Mouse (Mus musculus): Measurements from ENCODE around the gene Mrps27. TPM values are rescaled to one million over a fixed set of nuclear protein-coding genes. Genes with fewer than 3 reads are reported as not detected.

The Mrps27 gene
- polyA plus RNA-seq, 1 experiment from 2014 or later = 25.9 TPM

DNA sequence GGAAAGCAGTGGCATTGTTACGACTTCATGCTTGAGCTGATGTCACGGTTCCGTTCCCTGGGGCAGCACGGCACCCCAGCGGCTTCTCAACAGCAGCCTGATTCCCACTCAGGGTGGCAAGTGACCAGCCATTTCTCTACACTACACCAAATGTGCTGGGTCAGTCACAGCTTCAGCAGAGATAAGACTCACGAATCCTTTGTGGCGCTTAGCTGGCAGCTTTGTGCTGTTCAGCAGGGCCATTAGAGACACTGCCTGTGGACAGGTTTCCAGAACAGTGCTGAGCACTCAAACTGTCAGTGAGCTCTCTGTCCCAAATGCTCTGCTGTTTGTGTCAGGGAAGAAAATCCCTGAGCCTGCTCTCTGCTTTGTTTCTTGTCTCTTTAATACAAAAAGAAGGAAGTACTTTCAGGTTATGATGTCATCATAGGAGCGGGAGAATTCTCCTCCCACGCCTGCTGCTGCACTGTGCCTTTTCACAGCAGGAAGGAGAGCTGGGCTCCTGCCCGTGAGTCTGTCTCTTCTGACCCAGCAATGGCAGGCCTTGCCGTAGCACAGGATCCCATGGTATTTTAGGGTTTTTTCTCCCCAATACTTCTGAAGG is 68.0 kb downstream of the Mrps27 start:
- Histone ChIP-seq H3K9me3 (replicated peaks) (no peaks in the 10 kb centered on the region), H3K4me2 (no peak overlapping the region), H3K27ac (replicated peaks) (no peak overlapping the region), H3K4me3 (replicated peaks) (no peak overlapping the region), H3K36me3 (replicated peaks) (peaks cover 43% of the 10 kb centered on the region), H3K9ac (no peak overlapping the region), H3K4me1 (replicated peaks) (no peaks in the 10 kb centered on the region), H3K27me3 (no peaks in the 10 kb centered on the region)
- 61% methylated on average over 11 of the region's 11 CpGs for WGBS (ENCODE audit: insufficient replicate concordance)
- no peak for ATAC-seq (ENCODE audit: insufficient read depth)

DNA sequence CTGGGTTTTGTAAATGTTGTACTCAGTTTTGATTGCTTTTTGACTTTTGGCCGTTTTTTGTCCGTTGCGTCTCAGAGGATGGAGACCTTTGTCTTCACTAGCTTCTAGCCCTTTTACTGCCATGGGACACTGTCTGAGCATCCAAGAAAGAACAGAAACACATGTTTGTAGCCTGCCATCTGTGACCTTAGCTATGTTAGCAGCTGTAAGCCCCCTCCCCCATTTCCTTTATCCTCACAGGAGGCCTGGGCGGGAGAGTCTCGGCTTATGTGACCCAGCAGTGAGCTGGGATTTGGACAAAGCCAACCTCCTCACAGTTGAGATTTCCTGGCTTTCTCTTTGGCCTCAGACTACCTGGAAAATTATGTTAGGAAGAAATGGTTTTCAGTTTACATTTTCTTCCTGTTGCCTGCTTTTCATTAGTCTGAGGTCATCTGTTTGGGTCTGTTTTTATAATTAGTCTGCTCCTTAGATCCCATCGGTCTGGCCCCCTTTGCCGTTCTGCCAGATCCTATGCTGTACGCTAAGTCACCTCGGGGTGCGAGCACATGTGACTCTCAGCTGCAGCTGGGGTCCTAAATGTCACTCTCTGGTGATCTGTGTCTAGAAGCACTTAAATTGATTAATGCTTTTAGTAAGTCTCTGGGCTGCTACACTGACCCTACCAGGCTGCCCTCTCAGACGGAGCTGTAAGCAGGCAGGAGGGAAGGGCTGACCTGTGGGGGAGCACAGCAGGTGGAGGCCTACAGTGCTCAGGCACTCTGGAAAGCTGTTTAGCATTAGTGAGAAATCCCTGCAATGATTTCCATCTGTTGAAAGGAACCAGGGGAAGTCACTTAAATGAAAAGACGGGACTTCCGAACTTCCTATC is 69.1 kb downstream of the Mrps27 start:
- H3K27ac ChIP-seq (replicated peaks) = no peak overlapping the region
- no peak overlapping the region for H3K9ac ChIP-seq
- H3K4me1 ChIP-seq (replicated peaks) = no peaks in the 10 kb centered on the region
- H3K36me3 ChIP-seq (replicated peaks) = peaks cover 43% of the 10 kb centered on the region
- WGBS (ENCODE audit: insufficient replicate concordance) = 79% methylated on average over 13 of the region's 13 CpGs
- H3K27me3 ChIP-seq = no peaks in the 10 kb centered on the region
- ATAC-seq (ENCODE audit: insufficient read depth) = no peak
- no peak overlapping the region for H3K4me3 ChIP-seq (replicated peaks)
- H3K4me2 ChIP-seq = no peak overlapping the region
- no peaks in the 10 kb centered on the region for H3K9me3 ChIP-seq (replicated peaks)

DNA sequence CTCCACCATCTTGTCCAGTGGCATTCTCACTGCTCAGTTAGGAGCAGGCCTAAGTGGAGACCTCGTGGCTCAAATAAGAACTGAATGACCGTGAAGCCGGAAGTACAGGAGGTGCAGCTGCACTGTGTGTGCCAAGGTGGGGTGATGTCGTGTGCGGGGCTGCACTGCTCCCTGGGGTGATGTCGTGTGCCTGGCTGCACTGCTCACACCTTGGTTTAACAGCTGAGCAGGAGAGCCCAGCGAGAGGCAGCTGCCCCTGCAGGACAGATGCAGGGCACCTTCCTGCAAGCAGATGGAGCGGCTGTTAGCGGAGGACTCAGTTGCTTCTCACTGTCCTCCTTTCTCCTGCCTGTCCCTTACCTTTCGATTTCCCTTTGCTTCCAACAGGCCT is 69.8 kb downstream of the Mrps27 start:
- no peak for ATAC-seq (ENCODE audit: insufficient read depth)
- Histone ChIP-seq H3K27ac (replicated peaks) (no peak overlapping the region), H3K9ac (no peak overlapping the region), H3K9me3 (replicated peaks) (no peaks in the 10 kb centered on the region), H3K36me3 (replicated peaks) (peaks cover 43% of the 10 kb centered on the region), H3K4me3 (replicated peaks) (no peak overlapping the region), H3K27me3 (no peaks in the 10 kb centered on the region), H3K4me1 (replicated peaks) (no peaks in the 10 kb centered on the region), H3K4me2 (no peak overlapping the region)
- 75% methylated on average over 10 of the region's 10 CpGs for WGBS (ENCODE audit: insufficient replicate concordance)

DNA sequence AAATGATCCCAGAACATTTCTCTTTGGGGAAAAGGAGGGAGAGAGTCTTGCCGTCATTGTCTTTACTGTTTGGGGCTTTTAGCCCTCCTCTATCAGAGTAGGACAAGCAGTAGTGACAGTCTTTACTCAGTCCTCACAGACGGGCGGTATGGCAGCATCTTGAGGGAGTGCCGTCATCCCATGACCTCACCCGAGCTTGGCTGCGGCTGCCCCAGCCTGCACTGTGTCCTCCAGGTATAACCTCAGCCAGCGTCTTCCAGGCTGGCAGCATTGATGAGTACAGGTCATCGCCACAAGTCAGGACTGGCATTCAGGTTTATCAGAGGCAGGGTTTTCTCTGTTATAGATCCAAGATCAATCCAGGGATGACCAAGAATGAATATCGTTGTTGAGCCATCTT is 72.0 kb downstream of the Mrps27 start:
- Histone ChIP-seq H3K36me3 (replicated peaks) (peaks cover 32% of the 10 kb centered on the region), H3K4me2 (no peak overlapping the region), H3K9ac (no peak overlapping the region), H3K4me1 (replicated peaks) (no peaks in the 10 kb centered on the region), H3K27ac (replicated peaks) (no peak overlapping the region), H3K4me3 (replicated peaks) (no peak overlapping the region), H3K27me3 (no peaks in the 10 kb centered on the region; the same call in 1 of the 2 replicates), H3K9me3 (replicated peaks) (no peaks in the 10 kb centered on the region)
- no peak for ATAC-seq (ENCODE audit: insufficient read depth)
- WGBS (ENCODE audit: insufficient replicate concordance) = 65% methylated on average over 9 of the region's 9 CpGs

DNA sequence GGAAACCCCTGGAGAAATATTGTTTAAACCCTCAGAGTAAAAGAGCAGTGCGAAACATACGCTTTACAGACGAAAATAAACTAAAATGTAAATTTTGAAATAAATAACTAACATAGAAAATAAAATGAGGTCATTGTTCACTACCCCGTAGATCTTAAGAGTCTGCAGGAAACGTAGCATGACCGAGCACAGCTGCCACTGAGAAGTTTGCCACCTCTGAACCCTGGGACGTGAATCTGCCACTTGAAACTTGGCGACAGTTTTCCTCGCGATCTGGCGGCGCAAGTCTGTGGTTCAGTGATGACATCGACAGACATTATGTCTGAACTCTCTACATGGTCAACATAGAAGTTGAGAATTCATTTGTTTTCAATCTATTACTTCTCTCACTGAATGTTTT is 79.0 kb downstream of the Mrps27 start:
- 71% methylated on average over 13 of the region's 13 CpGs for WGBS (ENCODE audit: insufficient replicate concordance)
- ATAC-seq (ENCODE audit: insufficient read depth) = no peak

DNA sequence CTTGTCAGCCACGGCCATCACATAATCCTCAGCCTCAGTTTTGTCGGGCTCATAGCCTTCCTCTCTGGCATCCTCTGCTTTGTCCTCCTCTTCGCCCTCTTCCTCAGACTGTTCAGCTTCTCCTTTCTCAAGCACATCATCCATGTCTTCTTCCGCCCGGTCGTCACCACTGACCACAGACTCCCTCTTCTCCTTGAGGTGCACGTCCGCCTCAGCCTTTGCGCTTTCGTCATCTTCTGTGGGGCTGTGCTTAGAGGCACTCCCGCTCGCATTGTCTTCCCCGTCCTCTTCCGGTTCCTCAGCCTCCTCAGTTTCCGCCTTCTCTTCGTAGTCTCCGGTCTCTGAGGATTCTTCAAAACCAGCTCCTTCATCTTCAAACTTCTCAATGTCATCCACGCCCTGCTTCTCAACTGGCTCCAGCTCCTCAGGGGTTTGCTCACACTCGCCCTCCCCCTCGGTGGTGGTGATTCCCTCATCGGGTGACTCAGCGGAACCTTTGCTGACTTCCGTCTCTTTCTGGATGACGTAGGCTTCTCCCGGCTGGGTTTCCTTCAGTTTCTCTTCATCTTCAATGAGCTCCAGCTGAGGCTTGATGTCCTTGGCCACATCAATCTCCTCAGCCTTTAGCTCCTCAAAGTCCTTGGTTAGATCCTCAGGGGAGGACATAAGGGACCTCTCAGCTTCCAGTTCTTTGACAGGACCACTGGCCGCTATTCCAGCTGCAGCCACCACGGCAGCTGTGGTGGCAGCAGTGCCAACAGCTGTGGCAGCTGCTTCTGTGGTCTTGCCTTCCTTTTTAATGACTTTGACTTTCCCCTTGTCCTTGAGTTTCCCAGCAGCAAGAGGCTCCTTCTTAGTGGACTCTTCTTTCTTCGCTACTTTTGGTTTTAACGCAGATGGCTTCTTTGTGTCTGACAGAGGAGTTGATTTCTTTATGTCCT is 88.8 kb downstream of the Mrps27 start:
- H3K36me3 ChIP-seq (replicated peaks) = no peaks in the 10 kb centered on the region
- ATAC-seq (ENCODE audit: insufficient read depth) = no peak
- WGBS (ENCODE audit: insufficient replicate concordance) = 75% methylated on average over 29 of the region's 29 CpGs

More for the DNA sequence above, 79.0 kb downstream of the Mrps27 start:
- H3K36me3 ChIP-seq (replicated peaks) = no peaks in the 10 kb centered on the region
- no peak overlapping the region for H3K4me2 ChIP-seq
- no peak overlapping the region for H3K27ac ChIP-seq (replicated peaks)
- H3K4me3 ChIP-seq (replicated peaks) = no peak overlapping the region
- no peaks in the 10 kb centered on the region for H3K9me3 ChIP-seq (replicated peaks)
- no peak overlapping the region for H3K9ac ChIP-seq
- no peaks in the 10 kb centered on the region for H3K4me1 ChIP-seq (replicated peaks)
- no peaks in the 10 kb centered on the region; the same call in 1 of the 2 replicates for H3K27me3 ChIP-seq

DNA sequence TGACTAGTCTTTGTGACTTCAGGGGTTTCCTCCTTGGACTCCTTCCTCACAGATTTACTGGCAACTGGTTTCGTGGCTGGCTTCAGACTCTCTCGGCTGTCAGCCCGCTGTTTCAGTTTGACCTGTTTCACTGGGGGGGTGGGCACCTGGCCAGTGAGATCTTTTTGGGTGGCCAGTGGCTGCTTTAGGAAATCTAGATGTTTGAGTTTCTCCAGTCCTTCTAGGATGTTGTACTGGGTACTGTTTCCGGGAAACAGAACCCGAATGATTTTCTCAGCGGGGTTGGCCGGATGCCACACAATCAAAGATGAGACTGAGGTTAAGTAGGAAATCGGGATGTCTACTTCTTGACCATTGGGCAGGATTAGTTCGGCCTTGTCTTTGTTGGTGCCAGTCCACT is 89.9 kb downstream of the Mrps27 start:
- H3K4me3 ChIP-seq (replicated peaks) = no peak overlapping the region
- no peaks in the 10 kb centered on the region for H3K4me1 ChIP-seq (replicated peaks)
- no peaks in the 10 kb centered on the region for H3K9me3 ChIP-seq (replicated peaks)
- no peaks in the 10 kb centered on the region for H3K27me3 ChIP-seq
- no peak overlapping the region for H3K27ac ChIP-seq (replicated peaks)
- no peak overlapping the region for H3K4me2 ChIP-seq
- H3K36me3 ChIP-seq (replicated peaks) = no peaks in the 10 kb centered on the region
- no peak for ATAC-seq (ENCODE audit: insufficient read depth)
- no peak overlapping the region for H3K9ac ChIP-seq
- 79% methylated on average over 9 of the region's 9 CpGs for WGBS (ENCODE audit: insufficient replicate concordance)

More for the DNA sequence above, 88.8 kb downstream of the Mrps27 start:
- H3K9me3 ChIP-seq (replicated peaks) = no peaks in the 10 kb centered on the region
- H3K9ac ChIP-seq = no peak overlapping the region
- no peak overlapping the region for H3K4me2 ChIP-seq
- H3K4me3 ChIP-seq (replicated peaks) = no peak overlapping the region
- no peak overlapping the region for H3K27ac ChIP-seq (replicated peaks)
- H3K27me3 ChIP-seq = no peaks in the 10 kb centered on the region
- H3K4me1 ChIP-seq (replicated peaks) = no peaks in the 10 kb centered on the region

DNA sequence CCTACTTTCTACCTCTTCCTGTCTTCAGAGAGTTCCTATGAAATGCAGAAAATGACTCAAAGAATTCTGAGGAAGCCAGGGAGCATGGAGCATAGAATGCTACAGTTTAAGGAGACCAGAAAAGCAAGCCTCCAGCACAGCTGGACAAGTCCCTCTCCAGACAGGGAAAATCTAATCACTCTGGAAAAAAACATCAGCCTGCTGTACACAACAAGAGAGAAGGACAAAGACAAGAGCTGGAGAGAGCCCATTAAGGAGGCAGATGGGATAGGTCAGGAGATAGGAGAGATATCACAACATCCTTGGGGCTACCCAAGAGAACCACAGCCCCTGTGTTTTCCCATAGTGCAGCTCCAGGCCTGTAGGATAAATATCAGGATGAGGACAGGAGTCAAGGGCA is 92.5 kb downstream of the Mrps27 start:
- Histone ChIP-seq H3K4me2 (no peak overlapping the region), H3K27ac (replicated peaks) (no peak overlapping the region), H3K36me3 (replicated peaks) (no peaks in the 10 kb centered on the region), H3K9me3 (replicated peaks) (no peaks in the 10 kb centered on the region), H3K9ac (no peak overlapping the region), H3K27me3 (no peaks in the 10 kb centered on the region), H3K4me1 (replicated peaks) (no peaks in the 10 kb centered on the region), H3K4me3 (replicated peaks) (no peak overlapping the region)
- no peak for ATAC-seq (ENCODE audit: insufficient read depth)

DNA sequence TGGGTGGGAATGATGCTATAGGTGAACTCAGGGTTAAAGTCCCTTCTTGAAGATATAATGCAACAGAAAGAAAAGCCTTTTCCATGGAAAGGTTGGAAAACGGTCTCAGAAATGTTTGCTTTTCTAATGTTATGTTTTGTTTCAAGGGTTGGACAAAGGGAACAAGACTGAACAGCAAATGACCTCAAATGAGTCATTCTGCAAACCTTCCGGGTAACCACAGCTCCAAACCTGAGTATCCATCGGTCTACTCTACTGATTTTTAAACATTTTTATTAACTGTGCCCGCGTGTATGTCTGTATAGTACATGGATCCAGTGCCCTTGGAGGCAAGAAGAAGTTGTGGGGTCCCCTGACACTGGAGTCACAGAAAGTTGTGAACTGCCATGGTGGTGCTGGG is 94.8 kb downstream of the Mrps27 start:
- 77% methylated on average over 5 of the region's 5 CpGs for WGBS (ENCODE audit: insufficient replicate concordance)
- no peak for ATAC-seq (ENCODE audit: insufficient read depth)

DNA sequence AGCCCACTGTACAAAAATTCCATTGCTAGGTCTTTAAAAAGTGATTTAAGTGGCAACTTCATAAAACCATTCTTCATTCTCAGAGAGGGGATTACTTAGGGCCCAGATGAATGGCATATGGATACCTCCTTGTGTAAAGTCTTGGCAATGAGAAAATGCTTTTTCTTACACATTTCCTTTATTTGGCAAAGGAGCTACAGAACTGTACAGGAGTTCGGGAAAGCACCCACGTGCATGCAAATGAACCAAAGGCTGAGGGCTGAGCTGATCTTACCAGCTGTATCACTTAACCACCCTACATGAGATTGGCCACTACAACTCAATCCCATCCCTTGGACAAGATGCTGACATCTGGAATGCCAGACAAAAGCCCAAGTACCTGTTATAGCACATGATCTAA is 95.6 kb downstream of the Mrps27 start:
- H3K36me3 ChIP-seq (replicated peaks) = no peaks in the 10 kb centered on the region
- H3K9me3 ChIP-seq (replicated peaks) = no peaks in the 10 kb centered on the region
- H3K4me3 ChIP-seq (replicated peaks) = no peak overlapping the region
- no peak overlapping the region for H3K4me2 ChIP-seq
- H3K9ac ChIP-seq = no peak overlapping the region
- no peaks in the 10 kb centered on the region for H3K4me1 ChIP-seq (replicated peaks)
- no peaks in the 10 kb centered on the region for H3K27me3 ChIP-seq
- H3K27ac ChIP-seq (replicated peaks) = no peak overlapping the region
- ATAC-seq (ENCODE audit: insufficient read depth) = no peak
- 57% methylated on average over 2 of the region's 2 CpGs for WGBS (ENCODE audit: insufficient replicate concordance)

More for the DNA sequence above, 94.8 kb downstream of the Mrps27 start:
- Histone ChIP-seq H3K4me1 (replicated peaks) (no peaks in the 10 kb centered on the region), H3K4me2 (no peak overlapping the region), H3K9me3 (replicated peaks) (no peaks in the 10 kb centered on the region), H3K27ac (replicated peaks) (no peak overlapping the region), H3K27me3 (no peaks in the 10 kb centered on the region), H3K9ac (no peak overlapping the region), H3K4me3 (replicated peaks) (no peak overlapping the region), H3K36me3 (replicated peaks) (no peaks in the 10 kb centered on the region)
